Mouse (Mus musculus) testis, adult 2 months (tissue): Measurements from ENCODE around the gene Myl9.

Source experiments
- CTCF ChIP-seq: fragments of 200-500 bp; IDR thresholded peaks from 2 replicates; pipeline ENCODE4 v1.5.1; 2012; ENCODE audit warnings: low read depth, mild to moderate bottlenecking, inconsistent platforms, low read length, moderate library complexity; ENCODE audit not compliant: control insufficient read depth, insufficient read depth, insufficient replicate concordance
- POLR2A ChIP-seq: fragments of 200-500 bp; IDR thresholded peaks from 2 replicates; pipeline ENCODE4 v1.6.1; 2012; ENCODE audit warnings: low read depth, mild to moderate bottlenecking, inconsistent platforms, low read length, moderate library complexity; ENCODE audit not compliant: control insufficient read depth

DNA sequence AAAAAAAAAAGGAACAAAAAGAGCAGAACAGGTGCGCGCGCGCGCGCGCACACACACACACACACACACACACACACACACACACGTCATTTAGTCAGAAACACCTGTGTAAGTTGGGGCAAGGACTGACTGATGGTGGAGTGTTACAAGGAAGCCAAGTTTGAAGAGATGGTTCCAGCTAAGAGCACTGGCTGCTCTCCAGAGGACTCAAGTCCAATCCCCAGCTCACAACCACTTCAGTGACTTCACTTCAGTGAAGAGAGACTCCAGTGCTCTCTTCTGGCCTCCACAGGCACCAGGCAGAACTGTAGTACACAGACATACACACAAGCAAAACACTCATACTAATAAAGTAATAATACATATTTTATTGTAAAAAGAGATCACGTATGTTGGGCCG, 35.5 kb downstream of the Myl9 start:
- no peak for TF ChIP-seq POLR2A
- no peak for TF ChIP-seq CTCF
